Mouse (Mus musculus) gastrocnemius, postnatal 36 days (tissue): ENCODE results near the gene Sh3rf1. TPM values are rescaled to one million over a fixed set of nuclear protein-coding genes. Genes with fewer than 3 reads are reported as not detected.
A peak's percentile ranks its signal among the peaks of the same experiment; 100 is the strongest.

Experiments used
- DNase-seq, 2 experiments: peaks; one replicate each; pipeline ENCODE4 v3.0.0; 2022
- intact Hi-C: fragments of 180-260 bp; cut with DNase I; formaldehyde crosslinking; loops from one replicate; pipeline ENCODE4 v1.15.1; 2025
- long read RNA-seq, 2 experiments: library from polyadenylated mRNA; stranded (forward); transcript quantifications; one replicate each; pipeline ENCODE4 v2.0.0; 2021
- total RNA-seq, 2 experiments: library from RNA; stranded (reverse); gene quantifications; 2 replicates each; pipeline ENCODE4 v1.2.3; 2021

Sh3rf1 gene
- total RNA-seq = 1 to 10 TPM; 1.7 to 2.2 TPM
- long read RNA-seq, experiment 1, full-length matches to known transcripts = 1 of 1 reads
- long read RNA-seq, experiment 1, partial matches to known transcripts = 0 of 1 reads
- long read RNA-seq, experiment 1, other reads (novel, unspliced or antisense) = 0 of 1 reads
- long read RNA-seq, experiment 2, partial matches to known transcripts = 0 of 2 reads
- long read RNA-seq, experiment 2, other reads (novel, unspliced or antisense) = 2 of 2 reads

- peak; percentile 65 to 75 for DNase-seq
- intact Hi-C loops = no loop called here
These were observed at the start of gene Sh3rf1 for GRCm38 (mm10) chr8:61223729-61224379. Gene Sh3rf1, plus strand, starts transcription at chr8:61223872.

GRCm38 (mm10) chr8:61173921-61174492 is 49.7 kb upstream of the Sh3rf1 start:
- DNase-seq = no peak
- intact Hi-C loops = no loop called here

GRCm38 (mm10) chr8:61175876-61176275 is 47.8 kb upstream of the Sh3rf1 start:
- no peak for DNase-seq

GRCm38 (mm10) chr8:61177680-61178593 is 45.7 kb upstream of the Sh3rf1 start:
- no peak for DNase-seq
- intact Hi-C loops = no loop called here

More at GRCm38 (mm10) chr8:61175876-61176275, 47.8 kb upstream of the Sh3rf1 start:
- intact Hi-C loops = no loop called here

- intact Hi-C loops = no loop called here
- DNase-seq = no peak
These were observed 45.0 kb upstream of the Sh3rf1 start for GRCm38 (mm10) chr8:61178594-61179140.

- intact Hi-C loops = no loop called here
- no peak for DNase-seq
These were observed 42.1 kb upstream of the Sh3rf1 start for GRCm38 (mm10) chr8:61181592-61181991.

GRCm38 (mm10) chr8:61182020-61182419 is 41.7 kb upstream of the Sh3rf1 start:
- intact Hi-C loops = no loop called here
- DNase-seq = no peak

- no peak for DNase-seq
- intact Hi-C loops = no loop called here
These were observed 38.1 kb upstream of the Sh3rf1 start for GRCm38 (mm10) chr8:61185274-61186198.

GRCm38 (mm10) chr8:61194306-61194925 is 29.3 kb upstream of the Sh3rf1 start:
- no peak for DNase-seq
- intact Hi-C loops = no loop called here

GRCm38 (mm10) chr8:61200254-61200887 is 23.3 kb upstream of the Sh3rf1 start:
- DNase-seq = no peak
- intact Hi-C loops = no loop called here

GRCm38 (mm10) chr8:61203035-61203826 is 20.4 kb upstream of the Sh3rf1 start:
- intact Hi-C loops = no loop called here
- no peak for DNase-seq

- intact Hi-C loops = no loop called here
- DNase-seq = no peak
These were observed 16.8 kb upstream of the Sh3rf1 start for GRCm38 (mm10) chr8:61206876-61207275.

- DNase-seq = no peak
- intact Hi-C loops = no loop called here
These were observed 16.0 kb upstream of the Sh3rf1 start for GRCm38 (mm10) chr8:61207636-61208035.

GRCm38 (mm10) chr8:61208719-61209118 is 15.0 kb upstream of the Sh3rf1 start:
- intact Hi-C loops = no loop called here
- no peak for DNase-seq

GRCm38 (mm10) chr8:61210836-61211235 is 12.8 kb upstream of the Sh3rf1 start:
- intact Hi-C loops = no loop called here
- no peak for DNase-seq

GRCm38 (mm10) chr8:61215081-61215819 is 8.4 kb upstream of the Sh3rf1 start:
- intact Hi-C loops = no loop called here

GRCm38 (mm10) chr8:61217017-61217416 is 6.7 kb upstream of the Sh3rf1 start:
- no peak for DNase-seq
- intact Hi-C loops = no loop called here

More at GRCm38 (mm10) chr8:61215081-61215819, 8.4 kb upstream of the Sh3rf1 start:
- DNase-seq = no peak
